Mouse (Mus musculus) testis, adult 2 months (tissue): ENCODE measurements around the gene Vcl. TPM values are rescaled to one million over a fixed set of nuclear protein-coding genes. Genes with fewer than 3 reads are reported as not detected.

ENCODE experiments used
- H3K27ac ChIP-seq: fragments of 200-500 bp; 2 replicates; pipeline ENCODE4 v1.5.1; 2012; ENCODE audit warnings: low read depth, low read length; ENCODE audit not compliant: control insufficient read depth, insufficient read depth
- H3K27me3 ChIP-seq: fragments of 200-500 bp; 2 replicates; pipeline ENCODE4 v1.6.1; 2012; ENCODE audit warnings: mild to moderate bottlenecking, low read length, moderate library complexity; ENCODE audit not compliant: control insufficient read depth, insufficient read depth
- H3K36me3 ChIP-seq: fragments of 200-500 bp; 2 replicates; pipeline ENCODE4 v1.6.1; 2012; ENCODE audit warnings: mild to moderate bottlenecking, low read length; ENCODE audit not compliant: control insufficient read depth, insufficient read depth
- H3K4me1 ChIP-seq: fragments of 200-500 bp; 2 replicates; pipeline ENCODE4 v1.6.1; 2012; ENCODE audit warnings: low read length; ENCODE audit not compliant: control insufficient read depth, insufficient read depth
- H3K4me3 ChIP-seq: fragments of 200-500 bp; 2 replicates; pipeline ENCODE4 v1.5.1; 2012; ENCODE audit warnings: low read depth, mild to moderate bottlenecking, low read length, moderate library complexity, mixed read lengths; ENCODE audit not compliant: control insufficient read depth
- CTCF ChIP-seq: fragments of 200-500 bp; IDR thresholded peaks from 2 replicates; pipeline ENCODE4 v1.5.1; 2012; ENCODE audit warnings: low read depth, mild to moderate bottlenecking, inconsistent platforms, low read length, moderate library complexity; ENCODE audit not compliant: control insufficient read depth, insufficient read depth, insufficient replicate concordance
- POLR2A ChIP-seq: fragments of 200-500 bp; IDR thresholded peaks from 2 replicates; pipeline ENCODE4 v1.6.1; 2012; ENCODE audit warnings: low read depth, mild to moderate bottlenecking, inconsistent platforms, low read length, moderate library complexity; ENCODE audit not compliant: control insufficient read depth
- polyA plus RNA-seq: library from polyadenylated mRNA; depleted of rRNA; stranded (reverse); fragments of >200 nt; gene quantifications from 2 replicates; pipeline ENCODE4 v1.2.3, GENCODE M21; 2012

Vcl gene
- polyA plus RNA-seq, 1 experiment = 22.9 TPM

GRCm38 (mm10) chr14:21051380-21052111, 122.3 kb downstream of the Vcl start:
- H3K27me3 ChIP-seq = no peaks in the 10 kb centered on the region
- H3K36me3 ChIP-seq = no peaks in the 10 kb centered on the region
- TF ChIP-seq POLR2A (no peak), CTCF (no peak)
- peak overlapping the region; percentile 90 for H3K27ac ChIP-seq
- H3K4me1 ChIP-seq = peaks cover 4% of the 10 kb centered on the region; the same call in 1 of the 2 replicates
- peak overlapping the region; percentile 82 for H3K4me3 ChIP-seq

GRCm38 (mm10) chr14:21052112-21052780, 123.0 kb downstream of the Vcl start, which contains the start of the genes Ap3m1 and Adk:
Ap3m1 (minus strand) TSS chr14:21052508.
Adk (plus strand) TSS chr14:21052574.
- H3K27me3 ChIP-seq = no peaks in the 10 kb centered on the region
- peak; percentile 54 for TF ChIP-seq POLR2A
- no peak for TF ChIP-seq CTCF
- H3K4me1 ChIP-seq = peaks cover 4% of the 10 kb centered on the region; the same call in 1 of the 2 replicates
- no peaks in the 10 kb centered on the region for H3K36me3 ChIP-seq
- peak within 1 kb of the TSS; percentile 90 for H3K27ac ChIP-seq
- H3K4me3 ChIP-seq = peak within 1 kb of the TSS; percentile 82

GRCm38 (mm10) chr14:21052781-21053130, 123.6 kb downstream of the Vcl start:
- peaks cover 4% of the 10 kb centered on the region; the same call in 1 of the 2 replicates for H3K4me1 ChIP-seq
- H3K36me3 ChIP-seq = no peaks in the 10 kb centered on the region
- peak overlapping the region; percentile 82 for H3K4me3 ChIP-seq
- H3K27me3 ChIP-seq = no peaks in the 10 kb centered on the region
- 0 out of 2 replicates have a peak, but pooled peaks have one; percentile 6 for TF ChIP-seq CTCF
- no peak for TF ChIP-seq POLR2A
- peak overlapping the region; percentile 43 for H3K27ac ChIP-seq

GRCm38 (mm10) chr14:21053151-21053550, 124.0 kb downstream of the Vcl start:
- Histone ChIP-seq H3K4me1 (peaks cover 4% of the 10 kb centered on the region; the same call in 1 of the 2 replicates), H3K4me3 (peak overlapping the region; percentile 82), H3K36me3 (no peaks in the 10 kb centered on the region), H3K27me3 (no peaks in the 10 kb centered on the region), H3K27ac (no peak overlapping the region)
- TF ChIP-seq CTCF = no peak
- no peak for TF ChIP-seq POLR2A

- TF ChIP-seq POLR2A (no peak), CTCF (no peak)
- Histone ChIP-seq H3K4me3 (no peak overlapping the region), H3K27me3 (no peaks in the 10 kb centered on the region), H3K4me1 (peaks cover 4% of the 10 kb centered on the region; the same call in 1 of the 2 replicates), H3K27ac (no peak overlapping the region), H3K36me3 (no peaks in the 10 kb centered on the region)
Measured at GRCm38 (mm10) chr14:21053586-21053985, 124.4 kb downstream of the Vcl start.

- Histone ChIP-seq H3K4me1 (no peaks in the 10 kb centered on the region), H3K4me3 (no peak overlapping the region)
- TF ChIP-seq POLR2A = no peak
- no peak for TF ChIP-seq CTCF
Measured at GRCm38 (mm10) chr14:21058972-21059371, 129.8 kb downstream of the Vcl start.

GRCm38 (mm10) chr14:21062766-21063513, 133.7 kb downstream of the Vcl start:
- Histone ChIP-seq H3K4me1 (no peaks in the 10 kb centered on the region), H3K27me3 (no peaks in the 10 kb centered on the region), H3K4me3 (no peak overlapping the region), H3K36me3 (no peaks in the 10 kb centered on the region), H3K27ac (no peak overlapping the region)
- TF ChIP-seq CTCF (no peak), POLR2A (no peak)

More at GRCm38 (mm10) chr14:21058972-21059371, 129.8 kb downstream of the Vcl start:
- Histone ChIP-seq H3K27me3 (no peaks in the 10 kb centered on the region), H3K36me3 (no peaks in the 10 kb centered on the region), H3K27ac (no peak overlapping the region)
